Mouse (Mus musculus): ENCODE results near the gene Gm49358. TPM values are rescaled to one million over a fixed set of nuclear protein-coding genes. Genes with fewer than 3 reads are reported as not detected.

Gene Gm49358
- polyA plus RNA-seq, 1 experiment from 2014 or later, result not detected

DNA sequence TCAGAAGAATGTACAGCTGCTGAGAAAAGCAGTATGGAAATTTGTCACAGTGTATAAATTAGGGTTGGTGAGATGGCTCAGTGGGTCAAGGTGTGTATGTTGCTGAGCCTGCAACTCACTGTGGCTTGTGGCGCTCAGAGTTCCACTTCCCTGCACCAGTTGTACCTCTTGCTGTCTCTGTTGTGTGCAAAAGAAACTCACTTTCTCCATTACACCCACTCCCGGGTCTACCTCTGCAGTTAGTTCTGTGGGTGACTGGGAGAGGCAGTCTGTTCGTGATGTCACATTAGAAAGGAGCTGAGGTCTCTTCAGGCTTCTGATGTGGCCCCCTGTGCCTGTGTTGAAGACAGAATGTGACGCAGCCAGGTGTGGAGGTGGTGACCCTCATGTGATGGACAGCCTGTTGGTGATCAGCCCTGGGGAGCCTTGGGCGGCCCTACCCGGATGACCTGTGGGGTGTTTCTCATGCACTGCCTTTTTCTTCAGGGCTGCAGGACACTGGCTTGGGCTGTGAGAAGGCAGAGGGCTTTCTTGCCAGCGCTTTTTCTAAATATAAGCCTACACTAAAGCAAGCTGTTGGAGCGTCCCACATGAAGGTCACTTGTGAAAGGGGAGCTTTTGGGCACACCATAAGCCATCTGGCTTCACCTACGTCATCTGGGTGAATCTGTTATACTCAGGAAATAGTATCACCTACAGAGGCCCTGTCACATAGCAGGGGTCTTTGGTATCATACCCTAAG is 31.2 kb downstream of the Gm49358 start:
- H3K4me2 ChIP-seq (ENCODE audit: low read length), result no peak overlapping the region
- ATAC-seq (ENCODE audit: insufficient number of reproducible peaks, insufficient read depth, low FRiP score, low read depth), result 0 out of 2 replicates have a peak, but pooled peaks have one; percentile 39

DNA sequence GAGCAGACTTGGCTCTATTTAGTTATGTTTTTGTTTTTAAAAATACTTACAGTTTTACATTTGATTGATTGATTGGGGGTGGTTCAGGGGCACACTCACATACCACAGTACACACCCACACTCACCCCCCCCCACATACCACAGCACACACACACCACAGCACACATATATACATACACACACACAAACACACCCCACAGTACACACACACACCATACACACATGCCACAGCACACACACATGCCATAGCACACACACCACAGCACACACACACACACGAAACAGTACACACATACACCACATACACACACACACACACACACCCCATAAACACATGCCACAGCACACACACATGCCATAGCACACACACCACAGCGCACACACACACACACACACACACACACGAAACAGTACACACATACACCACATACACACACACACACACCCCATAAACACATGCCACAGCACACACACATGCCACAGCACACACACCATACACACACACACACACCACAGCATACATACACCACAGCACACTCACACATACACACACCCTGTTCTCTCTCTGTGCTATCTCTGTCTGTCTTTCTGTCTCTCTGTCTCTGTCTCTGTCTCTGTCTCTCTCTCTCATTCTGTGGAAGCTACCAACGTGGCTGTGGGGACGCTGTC is 32.4 kb downstream of the Gm49358 start:
- peaks cover 22 to 42% of the 10 kb centered on the region in 2 experiments for H3K4me1 ChIP-seq (ENCODE audit: control insufficient read depth in 2 of 2, insufficient read depth in 2 of 2, low read length in 2 of 2)
- H3K27me3 ChIP-seq (ENCODE audit: control insufficient read depth, insufficient read depth, low read length), result no peaks in the 10 kb centered on the region
- H3K36me3 ChIP-seq (ENCODE audit: control insufficient read depth, insufficient read depth, low read length), result no peaks in the 10 kb centered on the region
- H3K4me2 ChIP-seq (ENCODE audit: low read length), result no peak overlapping the region
- no peak overlapping the region for H3K27ac ChIP-seq (replicated peaks in 1 of 2; ENCODE audit: control insufficient read depth in 1 of 2, insufficient read depth in 1 of 2, low read depth in 2 of 2, low read length in 2 of 2)
- no peak for ATAC-seq (ENCODE audit: insufficient number of reproducible peaks, insufficient read depth, low FRiP score, low read depth)
- no peak overlapping the region for H3K9ac ChIP-seq (ENCODE audit: low read length)
- 90% methylated on average over 5 of the region's 5 CpGs for WGBS
- no peaks in the 10 kb centered on the region for H3K9me3 ChIP-seq (ENCODE audit: control insufficient read depth, low read length)
- H3K4me3 ChIP-seq (ENCODE audit: control insufficient read depth in 1 of 2, insufficient read depth in 1 of 2, low read depth in 1 of 2, low read length in 2 of 2), result no peak overlapping the region

More for the DNA sequence above, 31.2 kb downstream of the Gm49358 start:
- peaks cover 22 to 44% of the 10 kb centered on the region in 2 experiments for H3K4me1 ChIP-seq (ENCODE audit: control insufficient read depth in 2 of 2, insufficient read depth in 2 of 2, low read length in 2 of 2)
- no peak overlapping the region for H3K4me3 ChIP-seq (ENCODE audit: control insufficient read depth in 1 of 2, insufficient read depth in 1 of 2, low read depth in 1 of 2, low read length in 2 of 2)
- WGBS, result 61% methylated on average over 9 of the region's 9 CpGs
- H3K27ac ChIP-seq (replicated peaks in 1 of 2; ENCODE audit: control insufficient read depth in 1 of 2, insufficient read depth in 1 of 2, low read depth in 2 of 2, low read length in 2 of 2), result peak overlapping the region; percentile 30 to 78
- no peaks in the 10 kb centered on the region for H3K9me3 ChIP-seq (ENCODE audit: control insufficient read depth, low read length)
- H3K36me3 ChIP-seq (ENCODE audit: control insufficient read depth, insufficient read depth, low read length), result no peaks in the 10 kb centered on the region
- H3K27me3 ChIP-seq (ENCODE audit: control insufficient read depth, insufficient read depth, low read length), result no peaks in the 10 kb centered on the region
- peak overlapping the region; percentile 34; the same call in 1 of the 2 replicates for H3K9ac ChIP-seq (ENCODE audit: low read length)

DNA sequence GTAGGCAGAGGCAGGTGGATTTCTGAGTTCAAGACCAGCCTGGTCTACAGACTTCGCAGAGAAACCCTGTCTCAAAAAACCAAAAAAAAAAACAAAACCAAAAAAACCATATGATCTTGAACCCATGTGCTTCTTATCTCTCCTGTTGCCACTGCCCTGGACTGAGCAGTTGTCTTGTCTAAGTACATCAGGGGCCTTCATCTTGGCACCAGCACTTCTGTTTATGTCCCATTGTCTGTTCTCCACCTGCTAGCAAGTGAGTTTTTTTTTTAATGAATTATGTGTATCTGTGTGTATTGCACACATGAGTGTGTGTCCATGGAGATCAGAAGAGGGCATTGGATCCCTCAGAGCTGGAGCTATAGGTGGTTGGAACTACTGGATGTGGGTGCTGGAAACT is 43.6 kb downstream of the Gm49358 start:
- no peak overlapping the region for H3K9ac ChIP-seq (ENCODE audit: low read length)
- peaks cover 2 to 5% of the 10 kb centered on the region in 2 experiments; a peak in 3 of 4 replicates for H3K4me1 ChIP-seq (ENCODE audit: control insufficient read depth in 2 of 2, insufficient read depth in 2 of 2, low read length in 2 of 2)
- H3K27ac ChIP-seq (replicated peaks in 1 of 2; ENCODE audit: control insufficient read depth in 1 of 2, insufficient read depth in 1 of 2, low read depth in 2 of 2, low read length in 2 of 2), result no peak overlapping the region
- H3K36me3 ChIP-seq (ENCODE audit: control insufficient read depth, insufficient read depth, low read length), result peaks cover 19% of the 10 kb centered on the region
- no peaks in the 10 kb centered on the region for H3K9me3 ChIP-seq (ENCODE audit: control insufficient read depth, low read length)
- H3K27me3 ChIP-seq (ENCODE audit: control insufficient read depth, insufficient read depth, low read length), result no peaks in the 10 kb centered on the region
- 95% methylated on average over 1 of the region's 1 CpGs for WGBS
- no peak for ATAC-seq (ENCODE audit: insufficient number of reproducible peaks, insufficient read depth, low FRiP score, low read depth)
- no peak overlapping the region for H3K4me3 ChIP-seq (ENCODE audit: control insufficient read depth in 1 of 2, insufficient read depth in 1 of 2, low read depth in 1 of 2, low read length in 2 of 2)
- H3K4me2 ChIP-seq (ENCODE audit: low read length), result no peak overlapping the region

DNA sequence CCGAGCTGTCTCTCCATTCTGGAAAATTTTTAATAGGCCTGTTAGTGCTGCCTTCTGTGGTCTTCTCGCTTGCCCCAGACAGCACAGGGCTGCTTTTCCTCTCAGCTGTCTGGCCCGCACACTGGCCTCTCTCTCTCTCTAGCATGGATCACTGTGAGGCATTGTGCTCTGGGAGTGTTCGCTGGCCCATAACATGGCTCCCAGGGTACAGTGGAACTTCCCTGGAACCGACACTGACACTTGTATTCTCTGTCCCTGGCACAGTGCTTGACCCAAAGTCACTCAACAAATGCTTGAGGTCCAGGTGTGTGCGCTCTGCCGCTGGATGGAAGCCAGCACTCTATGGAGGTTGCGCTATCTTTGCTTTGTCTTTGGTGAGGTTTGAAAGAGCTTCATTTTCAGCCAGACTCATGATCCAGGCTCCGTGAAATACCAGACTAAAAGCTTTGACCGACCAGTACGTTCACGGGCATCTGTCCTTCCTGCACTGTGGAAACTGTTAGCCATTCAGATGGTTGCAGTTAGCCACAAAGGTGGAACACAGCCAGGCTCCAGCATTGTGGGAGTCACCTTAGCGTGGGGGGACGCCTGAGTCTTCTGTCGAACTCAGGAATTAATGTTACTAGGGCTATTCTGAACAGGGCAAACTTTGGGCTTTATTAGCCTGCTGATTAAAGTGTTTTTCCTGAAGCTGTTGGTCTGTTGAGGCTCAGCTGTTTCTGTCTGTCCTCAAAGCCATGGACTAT is 44.4 kb downstream of the Gm49358 start:
- no peak overlapping the region for H3K4me3 ChIP-seq (ENCODE audit: control insufficient read depth in 1 of 2, insufficient read depth in 1 of 2, low read depth in 1 of 2, low read length in 2 of 2)
- H3K27ac ChIP-seq (replicated peaks in 1 of 2; ENCODE audit: control insufficient read depth in 1 of 2, insufficient read depth in 1 of 2, low read depth in 2 of 2, low read length in 2 of 2), result no peak overlapping the region; a peak in 1 of 4 replicates

DNA sequence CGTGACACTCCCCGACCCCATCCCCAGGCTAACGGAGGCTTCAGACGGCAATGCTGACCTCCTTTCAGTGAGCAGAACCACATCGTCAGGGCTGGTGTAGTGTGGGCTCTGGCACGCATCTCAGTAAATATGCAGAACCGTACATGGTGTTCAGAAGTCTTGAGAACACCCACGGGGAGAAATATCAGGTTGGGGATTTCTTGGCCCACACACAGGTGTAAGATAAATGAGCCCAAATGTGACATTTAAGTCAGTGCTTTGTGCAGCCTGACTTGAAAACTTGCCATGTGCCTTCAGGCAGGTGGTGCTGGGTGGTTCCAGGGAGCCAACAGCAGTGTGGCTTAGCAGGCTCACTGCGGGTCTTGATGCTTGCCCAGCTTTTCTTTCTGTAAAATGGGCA is 46.2 kb downstream of the Gm49358 start:
- Histone ChIP-seq H3K27ac (replicated peaks in 1 of 2; ENCODE audit: control insufficient read depth in 1 of 2, insufficient read depth in 1 of 2, low read depth in 2 of 2, low read length in 2 of 2) (no peak overlapping the region), H3K36me3 (ENCODE audit: control insufficient read depth, insufficient read depth, low read length) (peaks cover 26% of the 10 kb centered on the region), H3K9ac (ENCODE audit: low read length) (no peak overlapping the region), H3K4me3 (ENCODE audit: control insufficient read depth in 1 of 2, insufficient read depth in 1 of 2, low read depth in 1 of 2, low read length in 2 of 2) (no peak overlapping the region), H3K4me2 (ENCODE audit: low read length) (no peak overlapping the region), H3K4me1 (ENCODE audit: control insufficient read depth in 2 of 2, insufficient read depth in 2 of 2, low read length in 2 of 2) (peaks cover 17 to 18% of the 10 kb centered on the region in 2 experiments), H3K9me3 (ENCODE audit: control insufficient read depth, low read length) (no peaks in the 10 kb centered on the region), H3K27me3 (ENCODE audit: control insufficient read depth, insufficient read depth, low read length) (no peaks in the 10 kb centered on the region)
- ATAC-seq (ENCODE audit: insufficient number of reproducible peaks, insufficient read depth, low FRiP score, low read depth), result no peak
- WGBS, result 90% methylated on average over 9 of the region's 9 CpGs

More for the DNA sequence above, 44.4 kb downstream of the Gm49358 start:
- 83% methylated on average over 15 of the region's 15 CpGs for WGBS
- no peak overlapping the region for H3K4me2 ChIP-seq (ENCODE audit: low read length)
- no peaks in the 10 kb centered on the region for H3K27me3 ChIP-seq (ENCODE audit: control insufficient read depth, insufficient read depth, low read length)
- H3K36me3 ChIP-seq (ENCODE audit: control insufficient read depth, insufficient read depth, low read length), result peaks cover 26% of the 10 kb centered on the region
- no peak overlapping the region for H3K9ac ChIP-seq (ENCODE audit: low read length)
- ATAC-seq (ENCODE audit: insufficient number of reproducible peaks, insufficient read depth, low FRiP score, low read depth), result no peak
- peaks cover 2 to 5% of the 10 kb centered on the region in 2 experiments; a peak in 3 of 4 replicates for H3K4me1 ChIP-seq (ENCODE audit: control insufficient read depth in 2 of 2, insufficient read depth in 2 of 2, low read length in 2 of 2)
- no peaks in the 10 kb centered on the region for H3K9me3 ChIP-seq (ENCODE audit: control insufficient read depth, low read length)

DNA sequence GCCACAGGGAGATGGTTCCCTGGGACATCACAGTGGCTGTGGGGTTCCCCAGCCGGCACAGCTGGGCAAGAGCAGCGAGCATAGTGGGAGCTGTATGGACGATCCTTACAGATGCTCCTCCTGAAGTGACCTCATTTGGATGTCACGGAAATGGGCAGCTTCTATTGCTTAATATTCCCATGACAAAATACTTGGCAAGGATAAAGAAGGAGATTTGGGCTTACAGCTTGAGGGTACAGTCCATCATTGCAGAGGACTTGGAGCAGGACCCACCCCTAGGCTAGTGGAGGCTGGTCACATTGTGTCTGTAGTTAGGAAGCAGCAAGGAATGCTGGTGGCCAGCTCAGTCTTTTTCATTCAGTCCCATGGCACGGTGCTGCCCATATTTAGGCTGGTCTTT is 46.8 kb downstream of the Gm49358 start:
- WGBS, result 91% methylated on average over 5 of the region's 5 CpGs
- H3K4me1 ChIP-seq (ENCODE audit: control insufficient read depth in 2 of 2, insufficient read depth in 2 of 2, low read length in 2 of 2), result peaks cover 17 to 21% of the 10 kb centered on the region in 2 experiments
- no peaks in the 10 kb centered on the region for H3K27me3 ChIP-seq (ENCODE audit: control insufficient read depth, insufficient read depth, low read length)
- H3K9me3 ChIP-seq (ENCODE audit: control insufficient read depth, low read length), result no peaks in the 10 kb centered on the region
- ATAC-seq (ENCODE audit: insufficient number of reproducible peaks, insufficient read depth, low FRiP score, low read depth), result no peak
- no peak overlapping the region for H3K27ac ChIP-seq (replicated peaks in 1 of 2; ENCODE audit: control insufficient read depth in 1 of 2, insufficient read depth in 1 of 2, low read depth in 2 of 2, low read length in 2 of 2)
- no peak overlapping the region for H3K4me2 ChIP-seq (ENCODE audit: low read length)
- no peak overlapping the region for H3K9ac ChIP-seq (ENCODE audit: low read length)
- no peak overlapping the region for H3K4me3 ChIP-seq (ENCODE audit: control insufficient read depth in 1 of 2, insufficient read depth in 1 of 2, low read depth in 1 of 2, low read length in 2 of 2)
- peaks cover 29% of the 10 kb centered on the region for H3K36me3 ChIP-seq (ENCODE audit: control insufficient read depth, insufficient read depth, low read length)

DNA sequence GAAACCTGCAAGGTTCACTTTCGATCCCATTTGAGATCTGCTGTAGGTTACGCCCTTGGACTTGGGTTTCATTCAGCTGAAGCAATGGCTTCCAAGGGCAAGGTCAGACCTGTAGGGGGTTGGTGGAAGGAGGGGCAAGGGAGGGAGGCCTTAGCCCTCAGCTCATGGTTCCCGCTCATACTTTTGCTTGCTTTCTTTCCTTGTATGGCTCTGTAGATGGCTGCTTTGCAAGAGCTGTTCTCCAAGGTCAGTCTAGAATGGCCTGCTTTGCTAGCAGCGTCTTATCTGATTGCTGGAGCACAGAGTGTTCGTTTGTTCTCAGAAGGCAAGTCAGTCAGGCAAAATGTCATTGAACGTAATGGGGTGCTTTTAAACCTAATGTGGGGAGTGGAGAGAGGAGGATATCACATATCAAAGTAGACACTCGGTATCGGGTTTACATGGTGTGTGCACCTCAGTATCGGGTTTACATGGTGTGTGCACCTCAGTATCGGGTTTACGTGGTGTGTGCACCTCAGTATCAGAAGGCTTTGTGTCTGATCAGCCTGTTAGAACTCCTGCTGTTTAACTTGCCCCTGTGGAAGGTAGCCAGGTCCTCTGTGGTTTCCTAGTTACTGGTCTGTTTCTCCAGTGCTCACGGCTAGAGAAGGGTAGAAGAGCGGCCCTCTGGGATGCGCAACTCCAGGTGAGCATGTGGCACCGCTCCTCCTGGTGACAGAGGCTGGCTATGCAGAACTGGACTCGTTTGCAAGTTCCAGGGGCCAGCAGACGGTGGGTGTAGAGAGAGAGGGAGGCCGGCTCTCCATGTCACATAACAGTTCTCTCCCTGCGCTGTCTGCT is 50.7 kb downstream of the Gm49358 start:
- no peak overlapping the region for H3K4me2 ChIP-seq (ENCODE audit: low read length)
- H3K9me3 ChIP-seq (ENCODE audit: control insufficient read depth, low read length), result no peaks in the 10 kb centered on the region
- H3K9ac ChIP-seq (ENCODE audit: low read length), result no peak overlapping the region; the same call in 1 of the 2 replicates
- peaks cover 24 to 33% of the 10 kb centered on the region in 2 experiments for H3K4me1 ChIP-seq (ENCODE audit: control insufficient read depth in 2 of 2, insufficient read depth in 2 of 2, low read length in 2 of 2)
- WGBS, result 62% methylated on average over 19 of the region's 19 CpGs
- no peaks in the 10 kb centered on the region for H3K27me3 ChIP-seq (ENCODE audit: control insufficient read depth, insufficient read depth, low read length)
- H3K4me3 ChIP-seq (ENCODE audit: control insufficient read depth in 1 of 2, insufficient read depth in 1 of 2, low read depth in 1 of 2, low read length in 2 of 2), result no peak overlapping the region
- ATAC-seq (ENCODE audit: insufficient number of reproducible peaks, insufficient read depth, low FRiP score, low read depth), result no peak
- H3K27ac ChIP-seq (replicated peaks in 1 of 2; ENCODE audit: control insufficient read depth in 1 of 2, insufficient read depth in 1 of 2, low read depth in 2 of 2, low read length in 2 of 2), result peak overlapping the region; percentile 62 to 69
- peaks cover 25% of the 10 kb centered on the region for H3K36me3 ChIP-seq (ENCODE audit: control insufficient read depth, insufficient read depth, low read length)
